ENCODE assay signal across 7 mouse cellular contexts in the genomic region with DNA sequence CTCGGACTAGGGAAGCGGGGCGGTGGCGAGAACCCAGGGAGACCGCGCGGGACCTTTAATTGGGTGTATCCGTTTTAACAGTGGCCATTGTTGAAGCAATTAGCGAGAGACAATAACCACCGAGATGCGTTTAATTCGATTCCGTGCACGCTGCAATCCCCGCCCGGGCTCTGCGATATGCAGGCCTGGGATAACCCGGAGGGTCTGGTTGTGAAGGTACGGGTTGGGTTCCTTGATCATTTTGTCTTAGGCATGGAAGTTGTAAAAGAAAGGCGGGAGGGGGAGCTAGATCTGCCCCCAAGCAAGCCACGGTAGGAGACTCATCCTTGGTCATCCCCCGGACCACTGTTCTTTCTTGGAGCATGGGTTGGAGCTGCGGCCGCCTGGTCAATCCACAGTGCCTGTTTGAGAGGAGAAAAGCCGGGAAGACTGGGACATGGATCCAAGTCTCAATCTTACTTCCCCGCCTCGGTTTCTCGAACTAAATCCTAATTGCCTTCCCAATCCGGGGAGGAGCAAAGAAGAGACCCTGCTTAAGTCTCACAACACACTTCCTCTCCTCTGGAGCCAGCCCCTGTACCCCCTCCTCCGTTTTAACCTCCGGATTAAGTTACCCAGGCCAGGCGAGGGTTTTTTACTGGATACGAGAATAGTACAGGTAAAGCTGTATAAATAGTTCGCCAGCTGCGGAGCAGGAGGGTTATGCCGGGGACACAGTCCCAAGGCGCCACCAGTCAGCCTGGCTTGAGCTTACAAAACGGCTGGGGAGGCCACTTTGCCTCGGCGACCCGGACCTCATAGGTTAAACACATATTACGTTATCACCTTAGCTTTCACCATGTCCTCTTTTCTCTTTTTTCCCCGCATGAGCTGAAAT. TPM values are rescaled to one million over a fixed set of nuclear protein-coding genes. Genes with fewer than 3 reads are reported as not detected.
DNase-seq lines count a peak whose midpoint lies in the region; ATAC-seq and TF ChIP-seq lines count a peak whose summit lies in the region.

No protein-coding gene starts in this region.

- TF ChIP-seq CTCF in spleen, adult 2 months (IDR thresholded peaks at IDR 0.05; ENCODE audit: extremely low read depth, insufficient read depth, insufficient read length, insufficient replicate concordance), result no peak

- no peak for DNase-seq in spleen, adult 2 months (ENCODE audit: low read depth in 1 of 2, low spot score in 2 of 2)
- no peak for DNase-seq in spleen, postnatal 10 days (ENCODE audit: low spot score in 2 of 2)
- peak; percentile 60 for DNase-seq in forebrain, embryonic 10.5 days (ENCODE audit: extremely low spot score, low spot score)
- peak; percentile 57 for DNase-seq in naive thymus-derived CD4-positive, alpha-beta T cell, adult 2 months (ENCODE audit: low read depth)
- no peak for DNase-seq in gastrocnemius, postnatal 36 days
- no peak for DNase-seq in layer of hippocampus, postnatal 36 days

- peaks cover 12% of the 10 kb centered on the region; the same call in 1 of the 2 replicates for H3K4me1 ChIP-seq in spleen, adult 2 months (ENCODE audit: control insufficient read depth, insufficient read depth, insufficient read length)
- H3K4me1 ChIP-seq in forebrain, embryonic 10.5 days, result peaks cover 69% of the 10 kb centered on the region
- H3K4me1 ChIP-seq in intestine, embryonic 15.5 days (replicated peaks), result peaks cover 28% of the 10 kb centered on the region

- H3K27ac ChIP-seq in spleen, adult 2 months (ENCODE audit: insufficient read depth, low read length), result no peak overlapping the region
- no peak overlapping the region for H3K27ac ChIP-seq in forebrain, embryonic 10.5 days
- no peak overlapping the region for H3K27ac ChIP-seq in intestine, embryonic 15.5 days

- H3K9ac ChIP-seq in intestine, embryonic 15.5 days, result no peak overlapping the region

- no peaks in the 10 kb centered on the region for H3K9me3 ChIP-seq in forebrain, embryonic 10.5 days
- H3K9me3 ChIP-seq in intestine, embryonic 15.5 days, result no peaks in the 10 kb centered on the region

- peaks cover 50% of the 10 kb centered on the region for H3K27me3 ChIP-seq in spleen, adult 2 months (ENCODE audit: control insufficient read depth, insufficient read depth, low read length)
- peaks cover 99% of the 10 kb centered on the region for H3K27me3 ChIP-seq in forebrain, embryonic 10.5 days (ENCODE audit: poor library complexity, severe bottlenecking)
- H3K27me3 ChIP-seq in intestine, embryonic 15.5 days (replicated peaks), result peaks cover 83% of the 10 kb centered on the region

- WGBS in spleen, adult 2 months, result 3% methylated on average over 43 of the region's 43 CpGs
- under 1% methylated on average over 43 of the region's 43 CpGs for WGBS in forebrain, embryonic 10.5 days
- 1% methylated on average over 43 of the region's 43 CpGs for WGBS in intestine, embryonic 15.5 days

- intact Hi-C loops in gastrocnemius, postnatal 36 days (cut with DNase I), result loop anchor here (10.0 kb wide), 2 partner anchors 132 to 1208 kb away; no protein-coding TSS in a partner anchor

- ATAC-seq in intestine, embryonic 15.5 days, result no peak

- no peaks in the 10 kb centered on the region for H3K36me3 ChIP-seq in spleen, adult 2 months (ENCODE audit: control insufficient read depth, insufficient read depth, low read length)
- H3K36me3 ChIP-seq in forebrain, embryonic 10.5 days (replicated peaks), result no peaks in the 10 kb centered on the region
- no peaks in the 10 kb centered on the region for H3K36me3 ChIP-seq in intestine, embryonic 15.5 days

- H3K4me3 ChIP-seq in spleen, adult 2 months (ENCODE audit: extremely low read depth, insufficient read depth, insufficient read length), result peak overlapping the region; percentile 35; the same call in 1 of the 2 replicates
- H3K4me3 ChIP-seq in forebrain, embryonic 10.5 days, result peak overlapping the region; percentile 52
- peak overlapping the region; percentile 12; the same call in 1 of the 2 replicates for H3K4me3 ChIP-seq in intestine, embryonic 15.5 days (replicated peaks)

- H3K4me2 ChIP-seq in intestine, embryonic 15.5 days (replicated peaks), result peak overlapping the region; percentile 47

- no peak for TF ChIP-seq POLR2A in spleen, adult 2 months (IDR thresholded peaks at IDR 0.05; ENCODE audit: low read depth, low read length)

RNA-seq across cellular contexts. Expression of a gene that starts 2.1 kb away (rescaled TPM):
- polyA plus RNA-seq in spleen, adult 2 months (2012; rRNA removed), result not detected in 2 replicates
- 0.42 and 0.50 TPM in 2 replicates for polyA plus RNA-seq in forebrain, embryonic 10.5 days (2016; fragmentation: Nextera tagmentation; extraction: Ambion mirVana)
- not detected in 2 replicates for polyA plus RNA-seq in intestine, embryonic 15.5 days (2015; fragmentation: Nextera tagmentation; extraction: Ambion mirVana)
- total RNA-seq in gastrocnemius, postnatal 36 days (2021), result not detected
- total RNA-seq in layer of hippocampus, postnatal 36 days (2021), result not detected

RNA-seq across cellular contexts. Expression of a gene that starts 6.2 kb away (rescaled TPM):
- polyA plus RNA-seq in spleen, adult 2 months (2012; rRNA removed), result not detected in 2 replicates
- 0.54 TPM in 1 of 2 replicates, not detected in the other for polyA plus RNA-seq in forebrain, embryonic 10.5 days (2016; fragmentation: Nextera tagmentation; extraction: Ambion mirVana)
- not detected in 2 replicates for polyA plus RNA-seq in intestine, embryonic 15.5 days (2015; fragmentation: Nextera tagmentation; extraction: Ambion mirVana)
- total RNA-seq in gastrocnemius, postnatal 36 days (2021), result not detected
- not detected for total RNA-seq in layer of hippocampus, postnatal 36 days (2021)

RNA-seq across cellular contexts. Expression of a gene that starts 6.7 kb away (rescaled TPM):
- polyA plus RNA-seq in spleen, adult 2 months (2012; rRNA removed), result 5.9 and 9.6 TPM in 2 replicates
- polyA plus RNA-seq in forebrain, embryonic 10.5 days (2016; fragmentation: Nextera tagmentation; extraction: Ambion mirVana), result 4.2 and 7.3 TPM in 2 replicates
- 2.3 and 2.6 TPM in 2 replicates for polyA plus RNA-seq in intestine, embryonic 15.5 days (2015; fragmentation: Nextera tagmentation; extraction: Ambion mirVana)
- total RNA-seq in gastrocnemius, postnatal 36 days (2021), result under 1 TPM; 0.57 to 0.92 TPM
- under 1 TPM in 1 of 2 experiments, not detected in 1; 0.15 TPM for total RNA-seq in layer of hippocampus, postnatal 36 days (2021)

Comparison
In these comparisons a context has a peak if more than half of its experiments do, and no peak if none do; other contexts are left out.
1. DNase-seq: peak in forebrain, embryonic 10.5 days (single experiment) and naive thymus-derived CD4-positive, alpha-beta T cell, adult 2 months (single experiment); none in spleen, adult 2 months (0 of 2), spleen, postnatal 10 days (0 of 2), gastrocnemius, postnatal 36 days (0 of 2) and layer of hippocampus, postnatal 36 days (0 of 2).
2. Peak in every context shown above with its lines, with median percentiles within 50 percentile points of each other: H3K4me3 ChIP-seq.